Mouse (Mus musculus) limb, embryonic 11.5 days (tissue): ENCODE results near the gene Gucy2g. TPM values are rescaled to one million over a fixed set of nuclear protein-coding genes. Genes with fewer than 3 reads are reported as not detected.

Experiments
- ATAC-seq: fragments of 200-750 bp; cut with Nextera tagmentation; 2 replicates; pipeline ENCODE4 v1.8.0; 2017; ENCODE audit warnings: low read depth; ENCODE audit not compliant: insufficient number of reproducible peaks, low FRiP score, low TSS enrichment
- DNase-seq: peaks from one replicate; pipeline ENCODE4 v3.0.0-alpha.2; 2015; ENCODE audit warnings: low spot score
- H3K27ac ChIP-seq: fragments of 300-500 bp; sonication (generic); replicated peaks from 2 replicates; pipeline ENCODE4 v1.5.1; 2014; ENCODE audit warnings: low read depth, mild to moderate bottlenecking, low read length
- H3K27me3 ChIP-seq: fragments of 300-500 bp; sonication (generic); 2 replicates; pipeline ENCODE4 v1.6.1; 2014; ENCODE audit warnings: mild to moderate bottlenecking, low read length, mixed read lengths; ENCODE audit not compliant: control insufficient read depth, insufficient read depth
- H3K36me3 ChIP-seq: fragments of 300-500 bp; sonication (generic); 2 replicates; pipeline ENCODE4 v1.6.1; 2014; ENCODE audit warnings: mild to moderate bottlenecking, low read length, moderate library complexity, mixed read lengths; ENCODE audit not compliant: control insufficient read depth, insufficient read depth
- H3K4me1 ChIP-seq: fragments of 300-500 bp; sonication (generic); 2 replicates; pipeline ENCODE4 v1.6.1; 2014; ENCODE audit warnings: low read length, mixed read lengths; ENCODE audit not compliant: control insufficient read depth, insufficient read depth
- H3K4me2 ChIP-seq: fragments of 300-500 bp; sonication (generic); 2 replicates; pipeline ENCODE4 v1.6.1; 2014; ENCODE audit warnings: low read depth, mild to moderate bottlenecking, moderate library complexity; ENCODE audit not compliant: severe bottlenecking
- H3K4me3 ChIP-seq: fragments of 300-500 bp; sonication (generic); 2 replicates; pipeline ENCODE4 v1.5.1; 2014; ENCODE audit warnings: low read depth, low read length
- H3K9ac ChIP-seq: fragments of 300-500 bp; sonication (generic); 2 replicates; pipeline ENCODE4 v1.6.1; 2014; ENCODE audit warnings: mild to moderate bottlenecking, low read length
- H3K9me3 ChIP-seq: fragments of 300-500 bp; sonication (generic); 2 replicates; pipeline ENCODE4 v1.6.1; 2016; ENCODE audit warnings: low read length; ENCODE audit not compliant: control insufficient read depth
- WGBS: fragments of 180-500 bp; shearing (Covaris S2); extraction: QIAGEN DNeasy Blood & Tissue Kit; methylation state at CpG from one replicate; pipeline ENCODE4 v1.1.7; 2014; 5-methylcytosine and 5-hydroxymethylcytosine counted together
- polyA plus RNA-seq: library from polyadenylated mRNA; unstranded; fragments of >200 nt; fragmentation: Nextera tagmentation; extraction: Ambion mirVana; gene quantifications from 2 replicates; pipeline ENCODE4 v1.2.1, GENCODE M21; 2014

Gucy2g gene
- polyA plus RNA-seq, 1 experiment from 2014 or later: not detected

DNA sequence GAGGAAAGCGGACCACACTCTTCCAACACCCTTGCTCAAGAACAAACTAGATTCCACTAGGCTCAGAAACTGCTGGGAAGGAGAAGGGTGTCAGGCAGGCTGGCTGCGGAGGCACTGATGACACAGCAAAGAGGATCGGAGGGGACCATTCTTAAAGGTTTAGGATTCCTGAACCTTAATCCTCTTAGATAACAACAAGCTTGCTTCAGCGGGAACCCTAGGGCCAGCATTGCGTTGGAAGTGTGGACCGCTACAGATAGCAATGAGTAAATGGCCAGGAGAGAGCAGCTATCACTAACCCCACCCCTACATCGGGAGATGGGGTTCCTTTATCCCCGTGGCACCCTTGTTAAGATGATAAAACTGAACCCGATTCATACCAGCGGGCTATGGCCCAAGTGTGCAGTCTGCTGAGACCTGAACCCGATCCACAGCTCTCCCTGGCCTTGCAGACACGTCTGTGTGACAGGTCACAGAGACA, 22.3 kb downstream of the Gucy2g start:
- Histone ChIP-seq H3K27me3 (no peaks in the 10 kb centered on the region), H3K9ac (no peak overlapping the region), H3K36me3 (no peaks in the 10 kb centered on the region), H3K9me3 (no peaks in the 10 kb centered on the region), H3K4me2 (peak overlapping the region; percentile 40), H3K4me1 (0 out of 2 replicates have a peak, but pooled peaks cover 4% of the 10 kb centered on the region), H3K4me3 (no peak overlapping the region), H3K27ac (no peak overlapping the region)
- DNase-seq (no peak), ATAC-seq (no peak)
- 28% methylated on average over 12 of the region's 12 CpGs for WGBS

GRCm38 (mm10) chr19:55218192-55218739, 22.8 kb downstream of the Gucy2g start:
- WGBS: 4% methylated on average over 20 of the region's 20 CpGs
- H3K27ac ChIP-seq: no peak overlapping the region

DNA sequence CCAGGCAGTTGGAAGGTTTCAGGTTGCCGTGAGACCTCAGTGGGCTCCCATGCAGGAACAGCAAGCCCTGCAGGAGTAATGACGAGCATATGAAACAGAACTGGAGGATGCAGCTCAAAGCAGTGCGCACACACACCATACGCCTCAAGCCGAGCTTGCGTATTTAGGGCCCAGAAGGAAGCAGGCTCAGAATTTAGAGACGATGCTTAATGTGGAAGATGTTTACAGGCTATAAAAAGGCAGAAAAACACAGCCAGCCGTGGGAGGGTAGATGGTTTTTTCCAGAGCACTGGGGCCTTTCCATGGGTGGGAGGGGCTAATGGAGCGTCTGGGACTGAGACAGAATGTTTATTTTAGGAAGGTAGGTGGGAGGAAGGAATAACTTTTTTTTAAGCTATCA, 23.7 kb downstream of the Gucy2g start:
- H3K27me3 ChIP-seq: no peaks in the 10 kb centered on the region
- H3K36me3 ChIP-seq: no peaks in the 10 kb centered on the region
- no peak overlapping the region for H3K27ac ChIP-seq
- 0 out of 2 replicates have a peak, but pooled peaks cover 4% of the 10 kb centered on the region for H3K4me1 ChIP-seq
- no peak overlapping the region for H3K4me2 ChIP-seq
- WGBS: 60% methylated on average over 9 of the region's 9 CpGs
- DNase-seq (no peak), ATAC-seq (no peak)
- H3K4me3 ChIP-seq: no peak overlapping the region
- no peak overlapping the region for H3K9ac ChIP-seq
- no peaks in the 10 kb centered on the region for H3K9me3 ChIP-seq

More at GRCm38 (mm10) chr19:55218192-55218739, 22.8 kb downstream of the Gucy2g start:
- Histone ChIP-seq H3K4me2 (peak overlapping the region; percentile 40), H3K4me1 (0 out of 2 replicates have a peak, but pooled peaks cover 4% of the 10 kb centered on the region), H3K9me3 (no peaks in the 10 kb centered on the region), H3K36me3 (no peaks in the 10 kb centered on the region), H3K9ac (no peak overlapping the region), H3K27me3 (no peaks in the 10 kb centered on the region), H3K4me3 (no peak overlapping the region)
- ATAC-seq (peak; percentile 68; the same call in 1 of the 2 replicates), DNase-seq (peak; percentile 95)

DNA sequence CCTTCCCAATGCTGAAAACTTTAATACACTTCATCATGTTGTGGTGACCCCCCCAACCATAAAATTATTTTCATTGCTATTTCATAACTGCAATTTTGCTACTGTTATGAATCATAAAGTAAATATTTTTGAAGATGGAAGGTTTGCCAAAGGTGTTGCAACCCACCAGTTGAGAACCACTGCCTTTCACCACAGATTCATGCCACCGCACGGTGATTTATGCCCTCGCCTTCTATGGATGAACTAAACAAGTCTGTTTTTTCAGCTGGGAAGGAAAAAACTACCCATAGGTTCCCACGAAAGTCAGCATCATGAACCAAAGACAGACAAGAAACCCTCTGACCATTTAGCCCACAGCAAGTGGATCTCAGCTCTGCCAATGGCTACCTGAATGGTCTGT, 24.2 kb downstream of the Gucy2g start:
- no peaks in the 10 kb centered on the region for H3K36me3 ChIP-seq
- no peak overlapping the region for H3K9ac ChIP-seq
- ATAC-seq (no peak), DNase-seq (no peak)
- no peak overlapping the region for H3K4me2 ChIP-seq
- H3K9me3 ChIP-seq: no peaks in the 10 kb centered on the region
- 0 out of 2 replicates have a peak, but pooled peaks cover 4% of the 10 kb centered on the region for H3K4me1 ChIP-seq
- 91% methylated on average over 4 of the region's 4 CpGs for WGBS
- H3K27me3 ChIP-seq: no peaks in the 10 kb centered on the region
- H3K27ac ChIP-seq: no peak overlapping the region
- no peak overlapping the region for H3K4me3 ChIP-seq

DNA sequence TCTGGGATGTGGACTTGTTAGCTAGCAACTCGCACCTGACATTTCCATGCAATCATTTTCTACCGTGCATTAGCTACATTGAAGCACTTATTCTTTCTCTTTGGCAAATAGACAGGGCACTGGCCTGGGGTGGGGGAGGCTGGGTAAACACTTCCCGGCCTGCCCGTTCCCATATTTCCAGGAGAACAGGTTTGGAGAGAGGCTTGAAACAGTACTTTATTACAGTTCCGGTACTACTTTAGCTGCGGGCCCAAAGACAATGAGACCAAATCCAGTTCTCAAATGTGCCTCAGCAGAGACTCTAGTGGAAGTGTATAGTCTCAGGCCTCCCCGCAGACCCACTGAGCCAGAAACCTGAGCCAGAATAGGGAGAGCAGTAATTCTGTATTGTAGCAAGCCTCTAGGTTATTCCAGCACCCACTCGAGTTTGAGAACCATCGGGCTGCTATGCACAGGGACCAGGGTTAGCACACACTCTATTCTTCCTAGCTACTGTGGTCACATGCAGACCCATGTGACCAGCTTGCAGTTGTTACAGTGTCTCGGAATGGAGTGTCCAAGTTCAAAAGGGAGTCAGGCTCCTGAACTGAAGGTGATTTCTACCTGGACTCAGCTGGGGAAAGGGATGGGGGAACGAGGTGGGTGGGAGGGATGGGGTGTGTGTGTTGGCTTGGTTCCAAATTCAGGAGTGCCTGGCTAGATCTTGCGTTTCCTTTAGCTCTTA, 27.3 kb downstream of the Gucy2g start:
- H3K27me3 ChIP-seq: no peaks in the 10 kb centered on the region
- no peak overlapping the region for H3K9ac ChIP-seq
- H3K9me3 ChIP-seq: no peaks in the 10 kb centered on the region
- no peaks in the 10 kb centered on the region for H3K36me3 ChIP-seq
- H3K27ac ChIP-seq: no peak overlapping the region
- ATAC-seq (no peak), DNase-seq (no peak)
- no peak overlapping the region for H3K4me3 ChIP-seq
- 84% methylated on average over 12 of the region's 12 CpGs for WGBS
- no peak overlapping the region for H3K4me2 ChIP-seq
- 0 out of 2 replicates have a peak, but pooled peaks cover 2% of the 10 kb centered on the region for H3K4me1 ChIP-seq

GRCm38 (mm10) chr19:55211698-55212097, 29.3 kb downstream of the Gucy2g start:
- ATAC-seq: peak; percentile 26; the same call in 1 of the 2 replicates
- 89% methylated on average over 1 of the region's 1 CpGs for WGBS

GRCm38 (mm10) chr19:55209084-55209483, 32.0 kb downstream of the Gucy2g start:
- no peak for ATAC-seq
- Histone ChIP-seq H3K4me1 (no peaks in the 10 kb centered on the region), H3K9ac (no peak overlapping the region), H3K27ac (no peak overlapping the region), H3K36me3 (no peaks in the 10 kb centered on the region), H3K4me3 (no peak overlapping the region), H3K27me3 (no peaks in the 10 kb centered on the region), H3K9me3 (no peaks in the 10 kb centered on the region), H3K4me2 (no peak overlapping the region)
- WGBS: 86% methylated on average over 3 of the region's 3 CpGs
- no peak for DNase-seq

More at GRCm38 (mm10) chr19:55211698-55212097, 29.3 kb downstream of the Gucy2g start:
- H3K36me3 ChIP-seq: no peaks in the 10 kb centered on the region
- no peak for DNase-seq
- no peaks in the 10 kb centered on the region for H3K9me3 ChIP-seq
- H3K9ac ChIP-seq: no peak overlapping the region
- no peaks in the 10 kb centered on the region for H3K27me3 ChIP-seq
- H3K4me1 ChIP-seq: no peaks in the 10 kb centered on the region
- no peak overlapping the region for H3K4me2 ChIP-seq
- no peak overlapping the region for H3K4me3 ChIP-seq
- H3K27ac ChIP-seq: no peak overlapping the region

- no peaks in the 10 kb centered on the region for H3K9me3 ChIP-seq
- WGBS: 83% methylated on average over 4 of the region's 4 CpGs
- ATAC-seq (no peak), DNase-seq (no peak)
- no peak overlapping the region for H3K27ac ChIP-seq
- no peaks in the 10 kb centered on the region for H3K27me3 ChIP-seq
- no peaks in the 10 kb centered on the region for H3K4me1 ChIP-seq
- no peak overlapping the region for H3K4me2 ChIP-seq
- H3K36me3 ChIP-seq: no peaks in the 10 kb centered on the region
- no peak overlapping the region for H3K4me3 ChIP-seq
- no peak overlapping the region for H3K9ac ChIP-seq
These were observed 32.4 kb downstream of the Gucy2g start for GRCm38 (mm10) chr19:55208654-55209053.
